Mouse (Mus musculus) adrenal gland, postnatal 36 days (tissue): Measurements from ENCODE around the gene Insl3. TPM values are rescaled to one million over a fixed set of nuclear protein-coding genes. Genes with fewer than 3 reads are reported as not detected.
"Not testable (repeated sequence)": the region's sequence is repeated elsewhere in the genome, so short reads cannot be mapped to it uniquely, and the experiment has no call there.

Experiments used
- DNase-seq, 2 experiments: peaks; one replicate each; pipeline ENCODE4 v3.0.0; 2021; ENCODE audit warnings: mixed read lengths in 1 of 2
- total RNA-seq, 2 experiments: library from RNA; stranded (reverse); gene quantifications; 2 replicates each; pipeline ENCODE4 v1.2.3; 2021

Gene Insl3
- total RNA-seq, 2 experiments from 2014 or later = 4.0 to 4.7 TPM

DNA sequence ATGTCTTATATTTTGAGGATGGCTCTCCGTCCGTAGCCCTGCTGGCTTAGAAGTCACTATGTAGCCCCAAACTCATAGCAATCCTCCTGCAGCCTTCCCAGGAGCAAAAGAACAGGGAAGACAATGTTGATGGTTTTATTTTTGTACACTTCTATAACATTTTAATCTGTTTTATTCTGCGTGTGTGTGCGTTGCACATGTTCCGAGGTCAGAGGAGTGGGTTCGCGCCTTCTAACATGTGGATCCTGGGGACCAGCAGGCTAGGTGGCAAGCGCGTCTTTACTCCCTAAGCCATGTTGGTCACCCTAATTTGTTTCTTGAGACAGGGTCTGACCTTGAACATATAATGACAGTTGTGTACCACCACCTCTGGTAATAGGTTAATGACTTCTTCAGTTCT, 12.2 kb upstream of the Insl3 start:
- no peak for DNase-seq

DNA sequence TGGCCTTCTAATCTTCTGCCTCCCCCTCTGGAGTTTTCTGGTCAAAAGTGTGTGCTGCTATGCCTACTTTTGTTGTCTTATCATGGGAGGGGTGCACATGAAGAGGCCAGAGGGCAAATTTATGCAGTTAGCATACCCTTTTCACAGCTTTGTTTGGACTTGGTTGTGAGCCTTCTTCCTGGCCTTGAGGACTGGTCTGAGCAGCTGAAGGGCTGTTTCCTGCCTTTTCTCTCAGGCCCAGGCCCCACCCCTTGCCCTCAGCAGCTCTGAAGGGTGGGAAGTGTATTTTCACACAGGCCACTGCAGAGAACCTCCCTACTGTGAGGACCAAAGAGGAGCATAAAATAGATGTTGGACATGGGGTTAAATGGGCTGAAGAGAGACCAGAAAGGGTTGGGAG, 11.5 kb upstream of the Insl3 start:
- DNase-seq = peak; percentile 50 to 67

DNA sequence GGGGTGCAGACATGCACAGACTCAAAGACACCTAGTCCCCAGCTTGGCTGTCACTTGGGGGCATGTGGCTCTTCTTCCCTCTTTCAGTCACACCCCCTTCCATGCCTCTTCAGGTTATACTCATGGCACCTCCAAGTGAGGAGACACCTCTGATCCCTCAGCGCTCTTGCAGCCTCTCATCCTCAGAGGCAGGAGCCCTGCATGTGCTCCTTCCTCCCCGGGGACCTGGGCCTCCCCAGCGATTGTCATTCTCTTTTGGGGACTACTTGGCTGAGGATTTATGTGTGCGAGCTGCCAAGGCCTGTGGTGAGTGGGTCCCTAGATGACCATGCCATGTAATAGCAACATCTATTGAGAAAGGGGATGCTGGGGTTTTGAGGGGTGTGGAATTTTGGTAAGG, 10.8 kb upstream of the Insl3 start:
- DNase-seq = no peak

DNA sequence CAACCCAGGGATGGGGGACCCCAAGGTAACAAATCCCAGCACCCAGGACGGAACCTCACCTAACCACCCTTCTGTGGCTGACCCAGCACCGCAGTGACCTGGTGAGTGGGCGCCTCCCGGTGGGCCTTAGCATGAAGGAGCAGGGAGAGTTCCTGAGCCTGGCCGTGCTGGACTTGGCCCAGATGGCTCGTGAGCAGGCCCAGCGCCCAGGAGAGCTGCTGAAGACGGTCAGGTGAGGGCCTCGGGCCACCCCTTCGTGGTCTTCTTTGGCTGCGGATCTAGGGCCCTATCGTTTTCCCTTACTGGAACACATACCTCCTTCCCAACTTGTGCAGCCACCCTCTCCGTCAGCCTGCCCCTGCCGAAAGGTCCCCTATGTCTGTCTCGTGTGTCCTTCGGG, 9.9 kb upstream of the Insl3 start:
- peak in 1 of 2 experiments; percentile 1 for DNase-seq

DNA sequence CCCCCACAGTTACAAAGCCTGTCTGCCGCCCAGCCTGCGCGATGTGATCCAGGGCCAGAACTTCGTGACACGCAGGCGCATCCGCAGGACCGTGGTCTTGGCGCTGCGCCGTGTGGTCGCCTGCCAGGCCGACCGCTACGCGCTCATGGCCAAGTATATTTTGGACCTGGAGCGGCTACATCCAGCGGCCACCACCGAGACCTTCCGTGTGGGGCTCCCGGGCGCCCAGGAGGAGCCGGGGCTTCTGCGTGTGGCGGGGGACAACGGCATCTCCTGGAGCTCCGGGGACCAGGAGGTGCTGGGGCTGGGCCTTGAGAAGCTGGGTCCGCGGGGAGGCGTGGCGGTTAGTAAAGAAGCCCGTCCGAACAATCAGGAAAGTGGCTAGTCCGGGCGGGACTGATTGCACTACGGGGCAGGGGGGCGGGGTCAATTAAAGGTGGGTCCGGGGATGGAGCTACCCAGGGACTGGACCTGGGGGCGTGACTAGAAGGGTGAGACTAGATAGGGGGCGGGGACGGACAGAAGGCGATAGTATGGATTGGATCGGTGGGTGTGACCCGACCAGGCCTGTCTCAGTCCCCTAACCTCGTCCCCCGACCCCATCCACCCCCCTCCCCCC, 9.4 kb upstream of the Insl3 start:
- peak; percentile 56 to 57 for DNase-seq

DNA sequence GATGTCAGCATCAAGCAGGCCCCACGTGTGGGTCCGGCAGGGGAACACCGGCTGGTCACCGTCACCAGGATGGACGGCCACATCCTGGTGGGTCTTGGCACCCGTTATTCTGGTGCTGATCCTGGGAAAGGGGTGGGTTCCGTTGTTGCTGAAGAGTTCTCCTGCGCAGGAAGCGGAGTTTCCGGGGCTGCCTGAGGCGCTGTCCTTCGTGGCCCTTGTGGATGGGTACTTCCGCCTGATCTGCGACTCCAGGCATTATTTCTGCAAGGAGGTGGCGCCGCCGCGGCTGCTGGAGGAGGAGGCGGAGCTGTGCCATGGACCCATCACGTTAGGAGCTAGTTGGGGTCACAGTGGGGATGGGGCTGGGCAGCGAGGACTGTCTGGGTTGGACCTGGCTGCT, 8.5 kb upstream of the Insl3 start:
- DNase-seq = peak; percentile 47 to 55

DNA sequence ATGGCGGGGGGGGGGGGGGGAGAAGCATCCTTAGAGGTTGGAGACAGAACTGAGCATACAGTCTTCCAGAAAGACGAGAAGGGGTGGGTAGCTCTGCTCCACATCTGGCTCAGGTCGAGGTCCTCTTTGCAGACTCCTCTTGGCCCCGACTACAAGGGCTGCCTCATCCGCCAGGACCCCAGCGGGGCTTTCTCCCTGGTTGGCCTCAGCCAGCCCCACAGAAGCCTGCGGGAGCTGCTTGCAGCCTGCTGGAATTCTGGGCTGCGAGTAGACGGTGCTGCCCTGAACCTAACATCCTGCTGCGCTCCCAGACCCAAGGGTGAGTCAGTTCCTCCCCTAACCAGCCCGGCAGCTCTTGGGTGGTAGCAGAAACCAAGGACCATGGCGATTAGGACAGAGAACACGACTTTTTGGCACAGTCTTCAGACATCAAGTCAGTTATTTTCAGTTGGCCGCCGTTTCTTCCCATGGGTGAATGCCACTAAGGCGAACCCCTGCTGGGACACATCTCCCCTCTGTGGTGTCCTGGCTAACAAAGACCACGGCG, 7.6 kb upstream of the Insl3 start:
- no peak for DNase-seq

DNA sequence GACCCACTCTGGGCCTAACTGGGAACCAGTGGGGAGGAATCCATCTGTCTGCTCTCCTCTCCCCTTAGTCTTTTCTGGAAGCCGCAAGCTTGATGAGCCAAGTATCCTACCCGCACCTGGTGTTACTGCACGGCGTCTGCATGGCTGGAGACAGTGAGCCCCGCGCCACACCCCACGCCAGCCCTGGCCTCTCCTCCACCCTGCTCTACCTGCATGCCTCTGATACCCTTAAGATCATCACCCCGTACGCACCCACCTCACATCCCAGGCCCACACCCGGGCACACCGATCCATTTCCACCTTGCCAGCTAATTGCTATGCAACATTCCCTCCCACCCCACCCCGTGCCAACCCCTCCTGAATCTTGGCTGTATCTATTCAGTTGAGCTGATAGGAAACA, 6.2 kb upstream of the Insl3 start:
- DNase-seq = no peak

DNA sequence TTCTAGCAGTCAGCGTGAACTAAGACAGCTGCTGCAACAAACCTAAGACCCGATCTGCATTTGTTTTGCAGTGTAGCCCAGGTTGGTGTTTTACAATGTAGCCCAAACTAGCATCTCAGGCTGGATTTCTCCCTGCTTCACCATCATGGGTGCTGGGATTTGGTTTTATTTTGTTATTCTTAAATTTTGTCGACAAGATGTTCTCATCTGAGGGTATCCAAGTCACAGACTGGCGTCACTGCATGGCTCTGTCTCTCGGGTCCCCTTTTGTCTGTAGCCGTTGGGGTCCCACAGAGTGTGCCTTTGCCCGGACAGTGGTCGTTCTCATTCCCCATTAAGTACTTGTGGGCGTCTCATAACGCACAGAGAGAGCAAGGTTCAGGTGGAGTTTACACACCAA, 4.3 kb upstream of the Insl3 start:
- DNase-seq = no peak

DNA sequence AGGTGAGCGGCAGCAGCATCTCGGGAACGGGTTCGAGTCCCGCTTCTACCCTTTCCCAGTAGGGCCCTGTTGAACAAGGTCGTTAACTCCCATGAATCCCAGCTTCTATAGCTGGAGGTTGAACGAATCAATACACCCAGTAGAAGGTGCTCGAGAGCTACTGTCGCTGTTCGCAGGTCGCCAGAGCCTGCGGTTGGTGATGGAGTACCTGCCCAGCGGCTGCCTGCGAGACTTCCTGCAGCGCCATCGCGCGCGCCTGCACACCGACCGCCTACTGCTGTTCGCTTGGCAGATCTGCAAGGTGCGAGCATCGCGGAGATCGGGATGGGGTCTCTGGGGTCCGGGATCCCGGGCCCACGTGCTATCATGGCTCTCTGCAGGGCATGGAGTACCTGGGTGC, 3.4 kb upstream of the Insl3 start:
- DNase-seq = no peak

DNA sequence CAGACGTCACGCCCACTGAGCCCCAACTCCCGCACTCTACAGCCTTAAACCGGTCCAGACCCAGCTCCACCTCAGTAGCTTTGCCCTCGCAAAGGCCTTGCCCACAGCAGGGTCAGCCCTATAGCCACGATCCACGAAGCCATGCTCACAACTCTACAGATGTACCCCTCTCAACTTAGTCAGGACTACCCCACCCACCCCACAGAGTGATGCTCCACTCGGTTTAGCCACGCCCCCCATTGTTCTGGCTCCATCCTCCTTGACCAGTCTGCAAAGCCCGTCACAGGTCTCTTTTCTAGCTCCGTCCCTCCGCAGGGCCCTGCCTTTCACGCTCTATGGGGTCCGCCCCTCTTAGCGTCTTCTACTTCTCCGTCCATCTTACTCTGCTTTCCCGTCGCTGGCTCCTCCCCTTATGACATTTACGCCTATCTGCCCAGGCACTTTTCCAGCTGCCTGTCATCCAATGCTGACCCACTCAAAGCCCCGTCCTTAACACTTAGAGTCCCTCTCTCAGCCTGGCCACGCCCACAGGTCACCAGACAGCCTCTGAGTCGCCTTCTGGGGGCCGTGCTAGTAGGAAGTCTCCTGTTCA, 2.8 kb upstream of the Insl3 start:
- DNase-seq = peak in 1 of 2 experiments; percentile 39

DNA sequence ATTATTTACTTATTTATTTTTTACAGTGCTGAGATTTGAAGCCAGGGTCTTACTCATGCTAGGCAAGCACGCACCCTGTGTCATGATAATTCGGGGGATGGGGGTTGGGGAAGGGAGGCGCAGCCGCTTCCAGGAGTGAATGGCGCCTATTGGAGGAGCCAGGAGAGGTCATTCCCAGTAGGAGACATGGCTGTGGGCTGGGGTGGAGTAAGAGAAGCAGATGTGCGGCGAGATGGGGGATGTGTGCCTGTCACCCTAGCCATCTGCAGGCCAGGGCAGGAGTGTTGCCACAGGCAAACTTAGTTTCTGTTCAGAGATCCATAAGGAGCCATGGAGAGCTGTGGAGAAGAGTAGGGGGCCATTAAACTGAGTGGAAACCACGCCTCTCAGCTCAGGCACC, 1.4 kb upstream of the Insl3 start:
- DNase-seq = no peak

DNA sequence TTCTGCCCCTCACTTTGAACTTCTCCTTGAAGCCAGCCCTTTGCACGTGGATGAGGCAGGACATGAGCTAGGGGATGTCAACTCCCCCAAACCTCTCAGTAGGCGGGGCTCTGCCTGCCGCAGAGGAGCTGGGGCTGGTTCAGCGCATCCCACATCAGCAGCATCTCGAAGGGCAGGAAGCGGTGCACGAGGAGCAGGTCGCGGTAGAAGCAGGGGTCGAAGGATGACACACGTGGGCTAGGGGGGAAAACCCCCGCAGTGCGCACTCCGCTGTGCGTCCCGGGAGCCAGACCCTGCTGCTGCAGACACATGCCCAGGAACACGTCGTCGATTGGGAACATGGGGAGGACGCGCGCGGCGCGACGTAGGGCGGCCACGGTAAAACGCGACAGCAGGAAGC, 3.5 kb downstream of the Insl3 start:
- DNase-seq = no peak

DNA sequence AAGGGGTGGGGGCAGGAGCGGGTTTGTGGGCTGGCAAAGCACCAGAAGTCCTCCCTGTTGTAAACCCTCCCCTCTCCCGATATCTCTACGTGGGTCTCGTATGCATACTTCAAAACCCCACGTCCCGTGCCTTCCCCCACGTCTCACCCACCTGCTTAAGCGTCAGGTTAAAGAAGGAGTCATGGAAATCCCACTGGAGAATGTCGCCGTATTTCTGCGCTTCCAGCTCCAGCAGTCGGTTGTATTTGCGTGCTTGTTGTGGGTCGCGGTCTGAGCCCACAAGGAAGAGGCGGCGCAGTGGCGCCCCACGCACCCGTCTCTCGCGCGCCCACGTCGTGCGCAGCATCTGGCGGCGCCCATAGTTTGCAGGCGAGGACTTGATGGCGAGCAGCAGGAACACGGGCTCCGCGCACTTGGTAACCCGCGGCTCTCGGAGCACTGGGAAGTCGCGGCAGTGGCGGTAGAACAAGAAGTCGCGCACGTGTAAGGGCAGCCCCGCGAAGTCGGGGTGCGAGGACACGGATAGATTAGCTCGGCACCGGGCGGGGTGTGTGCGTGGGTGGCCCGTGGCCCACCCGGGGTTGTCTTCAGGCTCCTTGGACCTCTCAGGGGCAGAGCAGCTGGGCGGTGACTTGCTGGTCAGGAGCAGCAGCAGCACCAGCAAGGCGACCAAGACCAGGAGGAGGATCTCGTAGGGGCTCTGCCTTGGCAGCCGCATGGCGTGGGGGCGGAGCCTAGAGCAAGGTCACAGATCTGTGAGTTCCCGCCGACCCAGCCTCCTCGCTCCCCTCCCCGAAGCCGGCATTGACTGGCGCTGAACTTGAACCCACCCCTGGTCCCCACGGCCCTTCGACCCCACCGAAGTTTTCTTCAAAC, 4.4 kb downstream of the Insl3 start:
- DNase-seq = no peak

DNA sequence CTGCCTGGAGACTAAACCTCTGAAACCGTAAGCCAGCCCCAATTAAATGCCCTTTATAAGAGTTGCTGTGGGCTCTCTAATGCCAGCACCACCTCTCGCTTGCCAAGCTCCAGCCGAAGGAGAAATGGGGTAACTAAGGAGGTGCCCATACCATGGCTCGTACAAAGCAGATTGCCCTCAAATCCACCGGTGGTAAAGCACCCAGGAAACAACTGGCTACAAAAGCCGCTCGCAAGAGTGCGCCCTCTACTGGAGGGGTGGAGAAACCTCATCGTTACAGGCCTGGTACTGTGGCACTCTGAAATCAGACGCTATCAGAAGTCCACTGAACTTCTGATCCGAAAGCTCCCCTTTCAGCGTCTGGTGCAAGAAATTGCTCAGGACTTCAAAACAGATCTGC, 6.4 kb downstream of the Insl3 start:
- DNase-seq = not testable (repeated sequence)

DNA sequence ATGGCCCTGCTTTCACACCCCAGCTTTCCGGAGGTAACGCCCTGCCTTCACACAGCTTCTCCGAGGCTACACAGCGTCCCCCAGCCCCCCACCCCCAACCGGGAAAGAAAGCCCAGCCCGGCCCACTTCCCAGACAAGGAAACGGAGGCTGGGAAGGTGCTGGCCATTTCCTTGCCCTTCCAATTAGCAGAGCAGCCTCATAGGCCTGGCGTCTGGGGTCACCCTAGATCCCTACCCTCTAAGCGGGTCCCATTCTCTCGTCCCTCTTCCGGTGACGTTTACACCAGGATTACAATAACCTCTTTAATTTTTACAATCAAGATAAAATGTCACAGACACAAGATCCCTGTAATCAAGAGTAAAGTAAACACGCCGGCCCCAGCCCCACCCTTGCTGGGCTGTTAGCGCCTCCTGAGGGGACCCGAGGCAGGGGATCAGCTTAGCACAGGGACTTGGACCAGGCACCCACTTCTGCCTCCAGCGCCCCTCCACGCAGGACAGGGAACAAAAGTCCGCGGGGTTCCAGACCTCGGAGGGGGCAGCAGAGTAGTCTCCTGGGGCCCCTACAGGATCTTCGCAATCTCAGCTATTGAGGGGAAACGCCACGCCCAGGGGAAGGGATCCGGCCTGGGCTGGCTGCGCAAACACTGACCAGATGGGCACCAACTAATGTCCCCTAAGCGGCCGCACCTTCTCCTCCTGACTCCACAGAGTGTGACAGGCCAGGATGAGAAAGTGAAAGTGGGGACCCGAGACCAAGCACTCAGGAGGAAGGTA, 11.7 kb downstream of the Insl3 start:
- DNase-seq = peak in 1 of 2 experiments; percentile 52

DNA sequence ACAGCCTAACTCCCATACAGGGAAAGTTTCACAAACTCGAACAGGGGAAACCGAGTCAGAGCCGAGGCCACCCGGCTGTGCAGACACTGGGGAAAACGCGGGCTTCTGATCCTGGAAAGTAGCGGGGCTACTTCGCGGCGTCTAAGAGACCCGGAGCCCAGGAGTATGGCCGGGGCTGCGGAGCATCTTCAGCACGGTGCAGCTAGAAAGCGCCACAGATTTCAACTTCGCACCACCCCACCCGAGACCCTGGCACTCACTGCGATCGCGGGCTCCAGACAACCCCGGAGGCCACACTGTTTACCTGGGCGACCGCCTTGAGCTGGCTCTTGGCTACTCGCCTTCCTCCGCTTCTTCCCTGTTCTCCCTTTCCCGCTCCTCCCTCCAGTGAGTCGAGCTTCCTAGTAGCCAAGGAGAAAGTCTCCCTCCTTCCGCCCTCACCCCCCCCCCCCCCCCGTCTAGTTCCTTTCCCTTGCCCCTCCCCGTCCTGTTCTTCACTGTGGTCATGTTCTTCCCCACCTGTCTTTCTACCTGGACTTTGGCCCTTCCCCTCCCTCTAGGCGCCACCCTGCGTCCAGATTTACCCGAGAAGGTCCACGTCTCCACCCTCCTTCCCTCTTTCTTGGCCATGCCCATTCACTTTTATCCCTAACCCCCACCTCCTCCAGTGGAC, 12.5 kb downstream of the Insl3 start, which contains the start of gene B3gnt3:
Gene B3gnt3 (minus strand): TSS at position 376 of the 673 bp plus-strand sequence.
- no peak for DNase-seq

DNA sequence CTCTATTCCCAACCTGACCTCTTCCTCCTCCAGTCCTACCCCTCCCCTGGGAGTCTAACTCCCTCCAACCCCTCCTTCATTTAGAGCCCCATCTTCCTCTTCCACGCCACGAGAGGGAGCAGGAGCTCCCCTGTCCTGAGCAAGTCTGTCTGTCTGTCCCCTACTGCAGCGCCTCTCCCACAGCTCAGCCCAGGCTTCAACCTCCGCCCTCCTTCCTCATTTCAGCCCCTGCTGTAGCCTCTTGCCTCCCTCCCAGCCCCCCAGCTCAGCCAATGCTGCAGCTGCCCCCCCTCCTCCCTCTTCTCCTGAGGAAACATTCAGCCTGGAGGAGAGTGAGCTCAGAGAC, 13.0 kb downstream of the Insl3 start:
- no peak for DNase-seq

DNA sequence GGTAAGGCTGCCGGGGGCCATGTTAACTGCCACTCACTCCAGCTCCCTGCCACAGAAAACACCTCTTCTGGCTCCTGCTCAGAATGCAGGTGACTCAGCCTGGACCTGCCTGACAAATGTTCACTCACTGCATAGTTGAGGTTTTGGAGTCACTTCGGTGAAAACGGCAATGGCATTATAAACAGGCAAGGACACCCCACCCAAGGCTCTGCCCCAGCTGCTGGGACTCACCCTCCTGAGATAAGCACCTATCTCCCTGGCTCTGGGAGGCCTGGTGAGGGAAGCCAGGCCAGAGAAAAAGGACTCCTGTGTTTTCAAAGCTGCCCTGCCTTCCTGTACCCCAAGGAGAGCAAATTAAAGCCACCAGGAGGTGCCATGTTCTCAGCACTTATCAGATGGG, 13.9 kb downstream of the Insl3 start:
- DNase-seq = no peak

DNA sequence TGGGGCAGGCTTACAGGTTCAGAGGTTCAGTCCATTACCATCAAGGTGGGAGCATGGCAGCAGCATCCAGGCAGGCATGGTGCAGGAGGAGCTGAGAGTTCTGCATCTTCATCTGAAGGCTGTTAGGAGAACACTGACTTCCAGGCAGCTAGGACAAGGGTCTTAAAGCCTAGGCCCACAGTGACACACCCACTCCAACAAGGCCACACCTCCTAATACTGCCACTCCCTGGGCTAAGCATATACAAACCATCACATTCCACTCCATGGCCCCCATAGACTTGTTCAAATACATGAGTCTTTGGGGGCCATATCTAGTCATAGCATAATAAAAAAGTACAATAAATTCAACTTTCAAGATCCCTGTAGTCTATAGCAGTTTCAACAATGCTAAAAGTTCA, 14.4 kb downstream of the Insl3 start:
- not testable (repeated sequence) for DNase-seq

DNA sequence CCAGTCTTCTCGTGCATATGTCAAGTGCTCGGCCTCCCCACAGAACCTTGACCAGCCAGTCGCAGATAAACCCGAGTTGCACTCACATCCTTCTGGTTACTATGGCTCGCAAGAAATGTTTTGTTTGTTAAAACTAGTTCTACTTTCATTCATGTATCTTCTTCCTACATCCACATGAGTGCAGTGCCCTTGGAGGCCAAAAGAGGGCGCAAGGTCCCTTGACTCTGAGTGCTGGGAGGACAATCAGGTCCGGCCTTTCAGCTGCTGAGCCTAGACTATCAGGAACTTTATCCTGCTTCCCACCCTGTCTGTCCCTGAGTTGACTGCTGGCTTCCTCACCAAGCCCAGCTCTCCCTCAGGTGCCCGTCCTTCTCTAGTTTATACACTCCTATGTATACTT, 18.9 kb downstream of the Insl3 start:
- peak; percentile 53 to 65 for DNase-seq
